Mouse (Mus musculus): ENCODE measurements around the gene Nelfa.

- TF ChIP-seq CTCF (IDR thresholded peaks at IDR 0.05; ENCODE audit: control insufficient read depth, insufficient read depth, insufficient read length) (no peak), MAX (IDR thresholded peaks at IDR 0.05) (no peak), CEBPB (IDR thresholded peaks at IDR 0.05; ENCODE audit: low read depth) (no peak)
Observed at GRCm38 (mm10) chr5:33953471-33954185, 17.4 kb upstream of the Nelfa start.

All from C2C12 (cell line).